Mouse (Mus musculus) gastrocnemius, postnatal 14 days (tissue): ENCODE measurements around the gene Ltc4s. TPM values are rescaled to one million over a fixed set of nuclear protein-coding genes. Genes with fewer than 3 reads are reported as not detected.

ENCODE experiments used
- DNase-seq: peaks from one replicate; pipeline ENCODE4 v3.0.0; 2021; ENCODE audit warnings: mixed read lengths
- intact Hi-C: fragments of 180-260 bp; cut with DNase I; formaldehyde crosslinking; loops from one replicate; pipeline ENCODE4 v1.15.1; 2025; ENCODE audit warnings: low total_unique reads
- total RNA-seq, 2 experiments: library from RNA; stranded (reverse); gene quantifications; 2 replicates each; pipeline ENCODE4 v1.2.3; 2021

Gene Ltc4s
- total RNA-seq, 2 experiments from 2014 or later, result 1.9 to 2.0 TPM

GRCm38 (mm10) chr11:50227226-50227625, 11.2 kb downstream of the Ltc4s start:
- no peak for DNase-seq
- intact Hi-C loops, result no loop called here

GRCm38 (mm10) chr11:50226406-50226805, 12.0 kb downstream of the Ltc4s start:
- DNase-seq, result no peak
- intact Hi-C loops, result no loop called here

GRCm38 (mm10) chr11:50225611-50226378, 12.6 kb downstream of the Ltc4s start:
- DNase-seq, result peak; percentile 64
- intact Hi-C loops, result no loop called here

GRCm38 (mm10) chr11:50224671-50225530, 13.5 kb downstream of the Ltc4s start:
- peak; percentile 90 for DNase-seq
- intact Hi-C loops, result no loop called here

GRCm38 (mm10) chr11:50223783-50224662, 14.4 kb downstream of the Ltc4s start:
- intact Hi-C loops, result no loop called here
- no peak for DNase-seq

GRCm38 (mm10) chr11:50222559-50223276, 15.7 kb downstream of the Ltc4s start:
- no peak for DNase-seq
- intact Hi-C loops, result no loop called here

- intact Hi-C loops, result loop anchor here (5.0 kb wide), 1 partner anchor 43 kb away; no protein-coding TSS in a partner anchor
- DNase-seq, result no peak
These were observed 18.6 kb downstream of the Ltc4s start for GRCm38 (mm10) chr11:50219833-50220232.

GRCm38 (mm10) chr11:50217811-50218210, 20.6 kb downstream of the Ltc4s start:
- intact Hi-C loops, result loop anchor here (5.0 kb wide), 1 partner anchor 41 kb away; no protein-coding TSS in a partner anchor
- DNase-seq, result no peak

- intact Hi-C loops, result loop anchor here (5.0 kb wide), 1 partner anchor 40 kb away; no protein-coding TSS in a partner anchor
- DNase-seq, result no peak
These were observed 21.6 kb downstream of the Ltc4s start for GRCm38 (mm10) chr11:50216724-50217366.

- intact Hi-C loops, result loop anchor here (5.0 kb wide), 1 partner anchor 38 kb away; no protein-coding TSS in a partner anchor
- DNase-seq, result no peak
These were observed 22.8 kb downstream of the Ltc4s start for GRCm38 (mm10) chr11:50215633-50216032.

GRCm38 (mm10) chr11:50214631-50215030, 23.8 kb downstream of the Ltc4s start:
- intact Hi-C loops, result loop anchor here (5.0 kb wide), 1 partner anchor 37 kb away; no protein-coding TSS in a partner anchor
- no peak for DNase-seq

GRCm38 (mm10) chr11:50212848-50213758, 25.3 kb downstream of the Ltc4s start:
- intact Hi-C loops, result no loop called here
- peak; percentile 80 for DNase-seq

- DNase-seq, result no peak
- intact Hi-C loops, result no loop called here
These were observed 26.2 kb downstream of the Ltc4s start for GRCm38 (mm10) chr11:50212060-50212739.

GRCm38 (mm10) chr11:50211322-50212059, 26.9 kb downstream of the Ltc4s start:
- no peak for DNase-seq
- intact Hi-C loops, result no loop called here

GRCm38 (mm10) chr11:50210505-50211151, 27.8 kb downstream of the Ltc4s start, which contains the start of the genes Sqstm1 and Mgat4b:
TSS of gene Sqstm1 (minus strand) at chr11:50210827.
TSS of gene Mgat4b (plus strand) at chr11:50210890.
- DNase-seq, result peak; percentile 80
- intact Hi-C loops, result no loop called here
